Mouse (Mus musculus) thymus, adult 18-20 months (tissue): ENCODE data around the gene Abcc1.

Experiments
- DNase-seq, 2 experiments: peaks; one replicate each; pipeline ENCODE4 v3.0.0; 2022; ENCODE audit warnings: mixed read lengths in 2 of 2

The Abcc1 gene

GRCm38 (mm10) chr16:14444059-14444855 is 82.9 kb downstream of the Abcc1 start:
- DNase-seq: no peak

GRCm38 (mm10) chr16:14445197-14445596 is 83.8 kb downstream of the Abcc1 start:
- DNase-seq: no peak

GRCm38 (mm10) chr16:14447366-14447765 is 86.0 kb downstream of the Abcc1 start:
- DNase-seq: no peak

GRCm38 (mm10) chr16:14448307-14448706 is 86.9 kb downstream of the Abcc1 start:
- no peak for DNase-seq

GRCm38 (mm10) chr16:14449861-14450260 is 88.5 kb downstream of the Abcc1 start:
- no peak for DNase-seq

GRCm38 (mm10) chr16:14451374-14452046 is 90.2 kb downstream of the Abcc1 start:
- DNase-seq: no peak

GRCm38 (mm10) chr16:14462535-14462934 is 101.2 kb downstream of the Abcc1 start:
- no peak for DNase-seq

GRCm38 (mm10) chr16:14465016-14465415 is 103.7 kb downstream of the Abcc1 start:
- DNase-seq: no peak

- no peak for DNase-seq
These were observed 107.0 kb downstream of the Abcc1 start for GRCm38 (mm10) chr16:14468351-14468750.

- DNase-seq: no peak
These were observed 107.5 kb downstream of the Abcc1 start for GRCm38 (mm10) chr16:14468841-14469240.

GRCm38 (mm10) chr16:14472171-14472570 is 110.8 kb downstream of the Abcc1 start:
- DNase-seq: no peak

- DNase-seq: no peak
These were observed 112.3 kb downstream of the Abcc1 start for GRCm38 (mm10) chr16:14473686-14474085.

- DNase-seq: no peak
These were observed 113.6 kb downstream of the Abcc1 start for GRCm38 (mm10) chr16:14475001-14475400.

- no peak for DNase-seq
These were observed 114.7 kb downstream of the Abcc1 start for GRCm38 (mm10) chr16:14476056-14476455.

GRCm38 (mm10) chr16:14476701-14477400 is 115.5 kb downstream of the Abcc1 start:
- no peak for DNase-seq

- DNase-seq: no peak
These were observed 116.3 kb downstream of the Abcc1 start for GRCm38 (mm10) chr16:14477510-14478300.

GRCm38 (mm10) chr16:14479641-14480040 is 118.3 kb downstream of the Abcc1 start:
- DNase-seq: no peak

- DNase-seq: no peak
These were observed 121.9 kb downstream of the Abcc1 start for GRCm38 (mm10) chr16:14483221-14483620.

GRCm38 (mm10) chr16:14493491-14494114 is 132.2 kb downstream of the Abcc1 start:
- DNase-seq: no peak

- DNase-seq: no peak
These were observed 140.4 kb downstream of the Abcc1 start for GRCm38 (mm10) chr16:14501649-14502360.

- DNase-seq: no peak
These were observed 145.1 kb downstream of the Abcc1 start for GRCm38 (mm10) chr16:14506461-14506860.
